Mouse (Mus musculus) CH12.LX (cell line): ENCODE measurements at regions not wholly inside any gene's neighbourhood (a gene's known extent, or its start where the extent isn't known, plus 50 kb on each side); places are given as distances from the start of the nearest gene placed in this dataset.

Experiments used
- DNase-seq: peaks from one replicate; pipeline ENCODE4 v3.0.0-alpha.2; 2013; ENCODE audit errors: extremely low read depth
- H3K27ac ChIP-seq: 2 replicates; pipeline ENCODE4 v1.5.1; 2012; ENCODE audit warnings: low read depth, mild to moderate bottlenecking, control low read depth, moderate library complexity; ENCODE audit not compliant: insufficient read depth
- H3K27me3 ChIP-seq: replicated peaks from 2 replicates; pipeline ENCODE3; 2012; ENCODE audit warnings: inconsistent platforms
- H3K36me3 ChIP-seq, 2 experiments: replicated peaks in 1 of 2; 2 replicates each; pipeline versions ENCODE3 to v1.6.1; 2012; ENCODE audit warnings: inconsistent platforms in 1 of 2, low read length in 1 of 2, mild to moderate bottlenecking in 1 of 2, mixed read lengths in 1 of 2, moderate library complexity in 1 of 2; ENCODE audit not compliant: control insufficient read depth in 1 of 2, insufficient read depth in 1 of 2
- H3K4me1 ChIP-seq, 2 experiments: 2 replicates each; pipeline ENCODE4 v1.6.1; 2012; ENCODE audit warnings: inconsistent platforms in 1 of 2, moderate library complexity in 1 of 2; ENCODE audit not compliant: insufficient read depth in 2 of 2, control insufficient read depth in 1 of 2
- H3K4me2 ChIP-seq: 2 replicates; pipeline ENCODE4 v1.6.1; 2012; ENCODE audit warnings: low read depth, mild to moderate bottlenecking, control low read depth; ENCODE audit not compliant: poor library complexity, insufficient read depth, severe bottlenecking
- H3K4me3 ChIP-seq, 3 experiments: fragments of 150-350 bp in 1 of 3; sonication (generic) in 1 of 3; replicated peaks in 1 of 3; 2 replicates each; pipeline versions ENCODE3 to v1.5.1; 2011 to 2012; ENCODE audit warnings: low read depth in 2 of 3, low read length in 2 of 3, mild to moderate bottlenecking in 2 of 3, moderate library complexity in 2 of 3, control low read depth in 1 of 3, improper control_type of control experiment in 1 of 3, inconsistent platforms in 1 of 3, mixed read lengths in 1 of 3; ENCODE audit not compliant: poor library complexity in 1 of 3
- H3K79me2 ChIP-seq: replicated peaks from 2 replicates; pipeline ENCODE4 v1.6.1; 2012; ENCODE audit warnings: mild to moderate bottlenecking, moderate library complexity; ENCODE audit not compliant: control insufficient read depth, poor library complexity, insufficient read depth, severe bottlenecking; ENCODE audit errors: extremely low read depth
- H3K9ac ChIP-seq: 2 replicates; pipeline ENCODE4 v1.6.1; 2012; ENCODE audit warnings: low read depth, mild to moderate bottlenecking, control low read depth, moderate library complexity; ENCODE audit not compliant: insufficient read depth
- H3K9me3 ChIP-seq: replicated peaks from 2 replicates; pipeline ENCODE3; 2012; ENCODE audit warnings: low read length, inconsistent platforms, mixed read lengths
- BHLHE40 ChIP-seq: IDR thresholded peaks from 2 replicates; pipeline ENCODE4 v1.6.1; 2011; ENCODE audit warnings: mild to moderate bottlenecking, low read depth, low read length, improper control_type of control experiment
- CHD1 ChIP-seq: IDR thresholded peaks from 2 replicates; pipeline ENCODE4 v1.6.1; 2012; ENCODE audit warnings: low read depth, low read length, improper control_type of control experiment, inconsistent platforms
- CHD2 ChIP-seq: IDR thresholded peaks from 2 replicates; pipeline ENCODE4 v1.6.1; 2011; ENCODE audit warnings: low read length, improper control_type of control experiment
- E2F4 ChIP-seq: IDR thresholded peaks from 2 replicates; pipeline ENCODE4 v1.6.1; 2011; ENCODE audit warnings: low read depth, low read length, improper control_type of control experiment; ENCODE audit not compliant: insufficient replicate concordance
- EP300 ChIP-seq: IDR thresholded peaks from 2 replicates; pipeline ENCODE4 v1.6.1; 2011; ENCODE audit warnings: low read length, improper control_type of control experiment
- ETS1 ChIP-seq: conservative IDR thresholded peaks from 2 replicates; pipeline ENCODE4 v1.6.1; 2012; ENCODE audit warnings: low read depth, mild to moderate bottlenecking, inconsistent platforms, low read length, improper control_type of control experiment, moderate library complexity
- IRF4 ChIP-seq: IDR thresholded peaks from 2 replicates; pipeline ENCODE4 v1.6.1; 2014; ENCODE audit warnings: low read depth, mild to moderate bottlenecking, inconsistent platforms, low read length, improper control_type of control experiment
- JUN ChIP-seq: IDR thresholded peaks from 2 replicates; pipeline ENCODE4 v1.6.1; 2011; ENCODE audit warnings: low read depth, mild to moderate bottlenecking, low read length, improper control_type of control experiment, moderate library complexity; ENCODE audit not compliant: insufficient read depth
- JUND ChIP-seq: conservative IDR thresholded peaks from 2 replicates; pipeline ENCODE4 v1.6.1; 2011; ENCODE audit warnings: low read depth, low read length, improper control_type of control experiment
- MAX ChIP-seq: IDR thresholded peaks from 2 replicates; pipeline ENCODE4 v1.6.1; 2011; ENCODE audit warnings: low read length, improper control_type of control experiment
- MEF2A ChIP-seq: IDR thresholded peaks from 2 replicates; pipeline ENCODE4 v1.6.1; 2014; ENCODE audit warnings: low read depth, mild to moderate bottlenecking, inconsistent platforms, low read length, improper control_type of control experiment, borderline replicate concordance
- MYC ChIP-seq: IDR thresholded peaks from 2 replicates; pipeline ENCODE4 v1.6.1; 2011; ENCODE audit warnings: low read depth, mild to moderate bottlenecking, improper control_type of control experiment, low read length
- NELFE ChIP-seq: IDR thresholded peaks from 2 replicates; pipeline ENCODE4 v1.6.1; 2011; ENCODE audit warnings: low read depth, low read length, improper control_type of control experiment
- RAD21 ChIP-seq: IDR thresholded peaks from 2 replicates; pipeline ENCODE4 v1.6.1; 2011; ENCODE audit warnings: low read depth, mild to moderate bottlenecking, low read length, improper control_type of control experiment, moderate library complexity
- RCOR1 ChIP-seq: conservative IDR thresholded peaks from 2 replicates; pipeline ENCODE4 v1.6.1; 2012; ENCODE audit warnings: low read depth, mild to moderate bottlenecking, inconsistent platforms, low read length, improper control_type of control experiment
- SIN3A ChIP-seq: IDR thresholded peaks from 2 replicates; pipeline ENCODE4 v1.6.1; 2012; ENCODE audit warnings: low read length, improper control_type of control experiment, inconsistent platforms
- SMC3 ChIP-seq: IDR thresholded peaks from 2 replicates; pipeline ENCODE4 v1.6.1; 2011; ENCODE audit warnings: low read depth, low read length, improper control_type of control experiment
- TBP ChIP-seq: conservative IDR thresholded peaks from 2 replicates; pipeline ENCODE4 v1.6.1; 2011; ENCODE audit warnings: low read depth, low read length, improper control_type of control experiment
- TCF12 ChIP-seq: IDR thresholded peaks from 2 replicates; pipeline ENCODE4 v1.6.1; 2014; ENCODE audit warnings: low read depth, mild to moderate bottlenecking, inconsistent platforms, low read length, improper control_type of control experiment
- UBTF ChIP-seq: IDR thresholded peaks from 2 replicates; pipeline ENCODE4 v1.6.1; 2012; ENCODE audit warnings: low read depth, mild to moderate bottlenecking, inconsistent platforms, low read length, improper control_type of control experiment, moderate library complexity
- USF1 ChIP-seq: IDR thresholded peaks from 2 replicates; pipeline ENCODE4 v1.6.1; 2014; ENCODE audit warnings: low read depth, mild to moderate bottlenecking, inconsistent platforms, low read length, improper control_type of control experiment
- USF2 ChIP-seq: conservative IDR thresholded peaks from 2 replicates; pipeline ENCODE4 v1.6.1; 2011; ENCODE audit warnings: low read depth, low read length, improper control_type of control experiment
- ZC3H11A ChIP-seq: IDR thresholded peaks from 2 replicates; pipeline ENCODE4 v1.6.1; 2012; ENCODE audit warnings: low read depth, mild to moderate bottlenecking, inconsistent platforms, low read length, improper control_type of control experiment
- ZMIZ1 ChIP-seq: IDR thresholded peaks from 2 replicates; pipeline ENCODE4 v1.6.1; 2012; ENCODE audit warnings: low read depth, mild to moderate bottlenecking, inconsistent platforms, low read length, improper control_type of control experiment
- dilution Hi-C: fragments of 300-500 bp; cut with MboI; formaldehyde crosslinking; loops from 2 replicates; pipeline ENCODE4 v1.14.3; 2020; ENCODE audit warnings: low sequenced_read_pairs; ENCODE audit not compliant: extremely low pct_unique_long_range_greater_than_20kb, extremely low pct_ligation_motif_present
- in situ Hi-C: fragments of 300-500 bp; cut with MboI; formaldehyde crosslinking; loops from 3 replicates; pipeline ENCODE4 v1.14.3; 2019; ENCODE audit warnings: low sequenced_read_pairs, low pct_ligation_motif_present, low pct_unique_long_range_greater_than_20kb, mixed read lengths

DNA sequence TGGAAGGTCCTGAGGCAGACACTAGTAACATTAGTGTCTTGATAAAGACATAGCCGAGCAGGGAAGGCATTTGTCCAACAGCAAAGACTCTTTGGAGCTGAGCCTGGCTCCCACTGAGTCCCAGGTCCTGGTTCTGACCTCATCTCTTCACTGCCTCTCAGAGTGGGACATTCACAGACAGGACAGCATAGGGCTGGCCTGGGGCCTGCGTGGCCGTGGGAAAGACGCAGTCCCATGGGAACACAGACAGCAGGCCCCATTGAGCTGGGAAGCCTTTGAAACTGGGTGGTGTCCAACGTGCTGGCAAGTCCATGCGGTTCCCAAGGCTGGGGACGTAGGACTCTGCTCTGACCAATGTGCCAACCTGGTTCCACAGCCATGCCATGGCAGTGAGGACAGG is 97.5 kb upstream of the 1700021F07Rik start:
- no peak overlapping the region for H3K27ac ChIP-seq
- no peaks in the 10 kb centered on the region for H3K9me3 ChIP-seq
- no peak overlapping the region for H3K4me2 ChIP-seq
- H3K9ac ChIP-seq = no peak overlapping the region
- no peaks in the 10 kb centered on the region for H3K79me2 ChIP-seq
- TF ChIP-seq RAD21 = no peak
- TF ChIP-seq E2F4 = no peak
- TF ChIP-seq CHD2 = no peak
- TF ChIP-seq ZC3H11A = no peak
- no peak for TF ChIP-seq TCF12
- TF ChIP-seq UBTF = no peak
- no peak for TF ChIP-seq ETS1
- no peak for TF ChIP-seq EP300
- TF ChIP-seq IRF4 = no peak
- TF ChIP-seq JUND = no peak
- TF ChIP-seq USF1 = no peak
- TF ChIP-seq TBP = no peak
- no peak for TF ChIP-seq USF2
- TF ChIP-seq MAX = no peak
- no peak for TF ChIP-seq JUN
- TF ChIP-seq BHLHE40 = no peak
- TF ChIP-seq, all 38 proteins: peak for 0
- dilution Hi-C loops (no loop called here), in situ Hi-C loops (no loop called here)
- no peaks in the 10 kb centered on the region for H3K27me3 ChIP-seq
- H3K4me1 ChIP-seq = peaks cover 0 to 6% of the 10 kb centered on the region in 2 experiments; a peak in 1 of 4 replicates
- no peaks in the 10 kb centered on the region for H3K36me3 ChIP-seq
- DNase-seq = no peak
- H3K4me3 ChIP-seq = no peak overlapping the region

DNA sequence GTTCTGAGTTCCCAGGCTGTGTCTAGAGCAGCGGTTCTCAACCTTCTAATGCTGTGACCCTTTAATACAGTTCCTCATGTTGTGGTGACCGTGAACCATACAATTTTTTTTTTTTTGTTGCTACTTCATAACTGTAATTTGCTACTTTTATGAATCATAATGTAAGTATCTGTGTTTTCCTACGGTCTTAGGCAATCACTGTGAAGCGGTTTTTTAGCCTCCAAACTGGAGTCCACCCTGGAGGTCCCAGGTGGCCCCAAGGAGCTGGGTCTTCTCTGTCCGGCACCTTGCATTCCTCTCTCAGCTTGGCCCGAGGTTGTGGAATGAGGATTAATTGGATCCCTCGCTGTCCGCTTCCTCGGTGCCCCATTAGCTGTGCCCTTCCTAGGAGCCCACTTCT is 96.6 kb upstream of the 1700021F07Rik start:
- no peak overlapping the region for H3K27ac ChIP-seq
- no peaks in the 10 kb centered on the region for H3K27me3 ChIP-seq
- H3K4me3 ChIP-seq = no peak overlapping the region
- TF ChIP-seq SMC3 = no peak
- no peak for TF ChIP-seq USF1
- no peak for TF ChIP-seq MYC
- no peak for TF ChIP-seq BHLHE40
- TF ChIP-seq MEF2A = no peak
- no peak for TF ChIP-seq ZMIZ1
- no peak for TF ChIP-seq RCOR1
- no peak for TF ChIP-seq JUN
- no peak for TF ChIP-seq JUND
- no peak for TF ChIP-seq IRF4
- no peak for TF ChIP-seq NELFE
- TF ChIP-seq SIN3A = no peak
- TF ChIP-seq CHD1 = no peak
- TF ChIP-seq ETS1 = no peak
- no peak for TF ChIP-seq TBP
- TF ChIP-seq, all 38 proteins: peak for 0
- H3K36me3 ChIP-seq = no peaks in the 10 kb centered on the region
- no peak overlapping the region for H3K9ac ChIP-seq
- DNase-seq = no peak
- H3K4me1 ChIP-seq = peaks cover 0 to 6% of the 10 kb centered on the region in 2 experiments; a peak in 1 of 4 replicates
- H3K4me2 ChIP-seq = no peak overlapping the region
- peaks cover 2% of the 10 kb centered on the region for H3K9me3 ChIP-seq
- no peaks in the 10 kb centered on the region for H3K79me2 ChIP-seq
- in situ Hi-C loops (no loop called here), dilution Hi-C loops (no loop called here)
